Mouse (Mus musculus): ENCODE results near the gene Calr.
A peak's percentile ranks its signal among the peaks of the same experiment; 100 is the strongest.

The Calr gene

DNA sequence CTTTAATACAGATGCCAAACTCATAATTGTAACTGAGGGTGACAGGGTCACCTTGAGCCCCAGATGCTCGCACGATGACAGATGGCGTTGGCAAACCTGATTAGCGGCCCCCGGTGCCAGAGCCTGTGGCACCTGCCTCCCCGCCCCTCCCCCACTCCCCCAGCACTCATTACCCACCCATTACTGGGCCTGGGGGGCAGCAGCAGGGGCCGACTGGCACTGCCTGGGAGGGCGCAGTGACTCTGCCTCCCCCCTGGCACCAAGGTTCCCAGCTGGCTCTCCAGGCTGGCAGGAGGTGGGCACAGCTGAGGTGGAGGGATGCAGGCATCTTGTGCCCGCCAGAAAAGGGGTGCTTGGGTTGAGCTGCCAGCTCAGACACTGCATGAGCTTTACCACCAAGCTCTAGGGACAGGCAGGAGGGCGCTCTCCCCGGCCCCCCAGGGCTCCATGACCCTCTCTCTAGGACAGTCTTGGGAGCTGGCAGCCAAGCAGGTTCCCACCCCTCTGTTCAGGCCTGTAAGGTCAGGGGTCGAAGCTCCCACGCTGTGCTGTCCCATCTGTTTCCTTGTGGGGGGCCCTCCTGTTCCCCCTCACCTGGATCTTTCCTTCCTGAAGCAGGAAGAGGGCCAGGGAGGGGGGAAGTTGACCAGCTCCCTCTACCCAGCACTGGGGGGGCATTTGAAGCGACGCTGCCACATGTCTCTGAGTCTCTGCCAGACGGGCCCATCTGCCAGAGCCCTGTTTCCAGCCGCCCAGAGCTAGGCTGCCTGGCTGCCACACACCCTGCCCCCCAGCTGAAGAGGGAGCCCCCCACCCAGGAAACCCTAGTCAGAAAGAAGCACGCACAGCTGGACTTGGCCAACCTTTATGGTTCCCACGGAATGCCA lies 31.9 kb downstream of the Calr start:
- no peak for DNase-seq

- no peak for DNase-seq
Observed at GRCm38 (mm10) chr8:84814240-84814554, 32.5 kb downstream of the Calr start.

- DNase-seq, result no peak
Observed at GRCm38 (mm10) chr8:84813830-84814229, 32.9 kb downstream of the Calr start.

DNA sequence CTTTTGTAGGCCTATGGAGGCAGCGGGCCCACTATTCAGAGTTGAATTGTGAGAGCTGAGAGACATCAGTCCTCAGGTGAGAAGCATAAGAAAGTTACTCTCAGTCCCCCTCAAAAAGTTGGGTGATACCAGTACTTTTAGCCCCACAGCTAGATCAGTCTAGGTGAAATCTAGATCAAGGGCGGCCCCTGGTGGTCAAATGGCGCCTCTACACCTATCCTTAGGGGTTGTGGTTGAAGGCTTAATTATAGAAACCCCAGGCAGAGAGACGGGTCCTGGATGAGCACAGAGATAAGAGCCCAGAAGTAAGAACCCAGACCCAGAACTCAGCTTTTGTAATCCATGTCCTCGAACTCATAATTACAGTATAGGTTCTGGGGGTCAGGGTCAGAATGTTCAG lies 33.7 kb downstream of the Calr start:
- peak; percentile 80 for DNase-seq

DNA sequence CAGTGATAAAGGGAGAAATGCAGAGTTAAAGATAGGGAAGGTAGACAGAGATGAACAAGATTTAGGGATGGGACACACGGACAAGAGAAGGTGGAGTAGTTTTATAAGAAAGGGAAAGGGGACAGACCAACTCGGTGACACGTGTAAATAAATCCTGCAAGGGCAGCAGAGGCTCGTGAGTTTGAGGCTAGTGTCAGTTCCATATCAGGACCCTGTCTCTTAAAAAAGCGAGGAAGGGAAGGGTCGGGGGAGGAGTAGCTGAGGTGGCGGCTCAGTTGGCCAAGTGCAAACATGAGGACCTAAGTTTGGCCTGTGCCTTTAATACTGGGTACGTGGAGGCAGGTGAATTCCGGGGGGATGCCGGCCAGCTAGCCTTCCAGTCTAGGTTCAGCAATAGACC lies 35.4 kb downstream of the Calr start:
- no peak for DNase-seq

DNA sequence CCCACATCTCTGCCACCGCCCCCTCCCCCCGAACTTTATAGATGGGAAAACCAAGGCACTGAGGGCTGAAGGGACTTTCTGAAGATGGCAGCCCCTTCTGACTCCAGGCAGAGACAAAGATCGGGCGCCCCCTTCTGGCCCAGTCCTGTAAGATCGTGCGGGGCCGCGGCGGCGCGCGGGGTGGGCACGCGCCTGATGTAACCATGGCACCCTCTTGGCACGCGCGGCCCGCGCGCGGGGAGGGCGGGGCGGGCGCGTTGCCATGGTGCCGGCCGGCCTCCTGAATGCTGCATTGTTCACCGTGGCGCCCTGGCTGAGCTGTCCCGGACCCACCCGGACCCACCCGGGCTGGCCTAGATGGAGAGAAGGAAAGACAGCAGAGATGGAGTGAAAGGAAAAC lies 35.8 kb downstream of the Calr start:
- peak; percentile 86 for DNase-seq

DNA sequence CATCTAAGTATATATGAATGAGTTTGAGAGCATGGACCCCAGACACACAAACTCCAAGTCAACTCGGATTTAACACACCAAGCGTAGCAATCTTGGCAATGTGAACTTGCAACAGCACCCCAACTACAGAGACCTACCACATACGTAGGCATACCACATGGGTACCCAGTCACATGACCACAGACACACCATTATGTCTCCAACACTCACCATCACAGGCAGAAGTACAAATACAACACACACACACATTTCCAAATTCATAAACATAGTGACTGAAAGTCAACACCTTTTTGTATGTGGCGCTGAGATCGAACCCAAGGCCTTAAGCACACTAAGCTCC lies 36.8 kb downstream of the Calr start:
- no peak for DNase-seq

- DNase-seq, result no peak
Observed at GRCm38 (mm10) chr8:84809109-84809940, 37.4 kb downstream of the Calr start.

DNA sequence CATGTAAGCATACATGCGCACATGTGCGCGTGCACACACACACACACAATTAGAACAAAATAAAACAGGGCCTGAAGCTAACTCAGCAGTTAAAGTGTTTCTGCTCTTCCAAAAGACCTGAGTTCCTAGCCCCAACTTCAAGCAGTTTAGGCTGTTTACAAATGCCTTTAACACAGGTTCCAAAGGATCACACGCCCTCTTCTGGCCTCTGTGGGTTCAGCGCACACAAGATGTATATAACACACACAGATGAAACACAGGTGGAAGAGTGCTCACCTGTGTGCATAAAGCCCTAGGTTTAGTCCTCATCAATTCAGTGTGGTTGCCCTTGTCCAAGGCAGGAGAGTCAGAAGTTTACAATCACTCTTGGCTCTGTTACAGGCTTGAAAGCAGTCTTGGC lies 40.7 kb downstream of the Calr start:
- DNase-seq, result no peak

DNA sequence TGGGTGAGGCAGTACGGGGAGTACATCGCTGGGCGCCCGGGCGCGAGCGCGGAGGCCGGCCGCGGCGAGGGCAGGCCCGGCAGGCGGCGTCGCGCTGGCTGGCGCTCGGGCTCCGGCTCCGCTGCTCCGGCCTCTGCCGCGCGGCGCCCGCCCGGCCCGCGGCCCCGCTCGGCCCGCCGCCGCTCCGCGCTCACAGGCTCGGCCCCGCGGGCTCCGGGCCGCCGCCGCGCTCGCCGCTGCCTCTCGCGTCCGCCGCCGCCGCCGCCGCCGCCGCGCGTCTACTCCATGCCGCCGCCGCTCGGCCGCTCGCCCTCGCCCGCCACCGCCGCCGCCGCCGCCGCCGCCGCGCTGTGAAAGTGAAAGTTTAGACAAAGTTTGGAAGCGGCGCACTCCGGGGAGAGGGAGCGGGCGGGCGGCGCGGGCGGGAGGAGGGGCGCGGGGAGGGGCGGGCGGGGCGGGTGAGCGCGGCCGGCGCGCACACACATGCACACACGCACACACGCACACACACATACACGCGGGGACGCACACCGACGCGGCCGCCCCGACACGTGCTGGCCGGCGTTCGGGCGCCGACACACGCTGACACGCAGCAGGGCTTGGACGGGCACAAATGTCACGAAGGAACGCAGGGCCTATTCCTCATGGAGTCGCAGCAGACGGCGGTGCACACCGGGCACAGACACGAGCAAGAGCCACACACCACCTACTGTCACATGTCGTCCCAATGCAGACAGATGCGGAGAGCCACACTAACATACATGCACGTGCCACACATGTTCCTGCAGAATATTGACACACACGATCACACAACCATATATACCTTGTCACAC lies 46.5 kb downstream of the Calr start, which contains the start of gene Nfix:
Nfix (minus strand) TSS at position 346 of the 833 bp plus-strand sequence.
- DNase-seq, result peak; percentile 42

DNA sequence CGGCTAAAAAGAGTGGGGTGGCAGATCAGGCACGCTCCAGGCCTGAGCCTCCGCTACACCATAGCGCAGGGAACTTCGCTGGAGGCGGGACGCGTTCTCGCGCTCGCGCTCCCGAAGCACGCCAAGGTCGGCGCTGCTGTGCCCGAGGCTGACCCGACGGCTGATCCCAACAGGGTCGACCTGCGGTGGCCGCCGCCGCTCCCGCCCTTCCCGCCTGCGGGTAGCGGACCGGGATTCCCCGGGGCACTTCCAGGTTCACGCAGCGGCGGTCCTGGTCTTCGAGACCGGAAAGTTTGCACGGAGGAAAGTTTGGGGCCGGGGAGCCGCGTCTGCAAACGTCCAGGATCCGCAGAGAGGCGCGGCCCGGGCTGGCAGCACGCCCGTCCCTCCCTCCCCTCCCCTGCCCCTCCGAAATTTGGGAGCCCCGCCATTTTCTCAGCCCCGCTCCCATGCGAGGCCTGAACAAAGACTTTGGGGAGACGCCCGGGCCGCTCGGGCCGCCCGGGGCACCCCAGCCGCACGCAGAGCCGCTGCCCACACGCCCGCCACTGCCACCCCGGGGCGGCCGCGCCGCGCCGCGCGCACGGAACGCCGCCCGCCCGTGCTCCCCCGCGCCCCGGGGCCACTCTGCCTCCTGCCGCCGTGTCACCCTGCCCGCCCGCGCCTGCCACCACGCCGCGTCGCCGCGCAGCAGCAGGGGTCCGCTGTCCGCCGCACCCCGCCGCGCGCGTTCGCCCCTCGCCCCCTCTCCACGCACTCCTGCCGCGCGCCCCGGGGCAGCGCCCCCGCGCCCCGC lies 47.4 kb downstream of the Calr start:
- DNase-seq, result no peak

DNA sequence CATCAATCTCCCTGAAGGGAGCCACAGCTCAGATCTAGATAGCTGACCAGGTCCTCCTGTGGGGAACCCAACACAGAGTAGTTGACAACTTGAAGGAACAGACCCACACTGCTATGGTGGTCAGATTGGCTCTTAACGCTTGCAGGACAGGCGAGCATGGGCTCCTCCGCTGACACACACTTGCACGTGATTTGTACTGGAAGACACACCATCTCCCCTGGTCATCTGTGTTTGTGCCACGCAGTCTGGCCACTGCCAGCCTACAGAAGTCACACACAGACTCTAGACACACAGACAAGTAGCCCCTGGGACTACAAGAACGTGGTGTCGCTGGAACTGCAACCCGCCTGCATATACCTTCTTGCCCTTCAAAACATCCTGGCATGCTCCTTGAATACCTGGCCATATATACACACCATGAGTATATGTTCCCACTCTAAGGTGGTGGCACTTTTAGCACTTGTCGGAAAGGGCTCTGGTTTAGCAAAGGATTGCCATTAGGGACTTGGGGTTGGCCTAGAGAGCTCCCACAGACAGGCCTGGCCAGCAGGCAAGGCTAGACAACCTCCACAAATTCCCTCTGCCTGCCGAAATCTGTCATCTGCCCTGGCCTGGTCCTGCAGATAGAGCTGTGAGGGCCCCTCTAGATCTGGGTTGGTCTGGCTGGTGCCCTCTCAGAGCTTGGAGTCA lies 48.1 kb downstream of the Calr start:
- DNase-seq, result no peak

- no peak for DNase-seq
Observed at GRCm38 (mm10) chr8:84797971-84798370, 48.8 kb downstream of the Calr start.

DNA sequence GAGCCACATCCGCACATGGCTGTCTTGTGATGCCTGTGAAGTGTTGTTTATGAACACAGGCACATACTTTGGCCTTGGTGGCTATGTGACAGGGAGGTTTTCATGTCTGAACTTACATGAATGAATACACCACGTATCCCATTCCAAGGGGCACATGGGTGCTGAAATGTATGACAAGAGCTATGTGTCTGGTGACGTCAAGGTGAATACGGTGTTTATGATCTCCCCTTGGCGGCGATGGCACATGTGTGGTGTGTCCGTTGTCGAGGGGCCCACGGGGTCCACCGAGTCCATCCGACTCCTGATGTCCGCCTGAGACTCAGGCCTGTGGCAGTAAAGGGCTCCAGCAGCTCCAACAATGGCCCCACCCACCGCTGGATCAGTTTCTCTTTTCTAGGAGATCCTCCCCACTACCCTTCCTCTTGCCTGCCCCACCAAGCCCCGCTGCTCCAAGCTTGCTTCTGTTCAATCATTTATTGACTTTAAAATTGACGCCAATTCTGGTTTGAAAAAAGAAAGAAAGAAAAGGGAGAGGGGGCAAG lies 49.4 kb downstream of the Calr start:
- no peak for DNase-seq

DNA sequence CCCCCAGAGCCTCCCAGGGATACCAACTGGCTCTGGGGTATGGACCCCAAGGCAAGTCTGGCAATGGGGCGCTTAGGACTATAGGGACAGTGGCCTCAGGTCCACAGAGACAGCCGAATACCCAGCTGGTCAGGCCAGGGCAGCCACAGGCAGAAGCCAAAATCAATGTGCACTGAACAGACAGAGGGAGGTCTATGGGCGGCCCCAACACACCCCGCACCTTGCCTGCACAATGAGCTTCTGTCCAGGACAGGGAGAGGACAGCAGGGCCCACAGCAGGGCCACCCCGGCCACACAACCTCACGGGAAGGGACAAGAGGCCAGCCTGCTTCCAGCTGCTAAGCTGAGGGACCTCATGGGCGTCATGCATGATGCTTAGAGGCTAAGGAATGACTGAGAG lies 52.2 kb downstream of the Calr start:
- no peak for DNase-seq

DNA sequence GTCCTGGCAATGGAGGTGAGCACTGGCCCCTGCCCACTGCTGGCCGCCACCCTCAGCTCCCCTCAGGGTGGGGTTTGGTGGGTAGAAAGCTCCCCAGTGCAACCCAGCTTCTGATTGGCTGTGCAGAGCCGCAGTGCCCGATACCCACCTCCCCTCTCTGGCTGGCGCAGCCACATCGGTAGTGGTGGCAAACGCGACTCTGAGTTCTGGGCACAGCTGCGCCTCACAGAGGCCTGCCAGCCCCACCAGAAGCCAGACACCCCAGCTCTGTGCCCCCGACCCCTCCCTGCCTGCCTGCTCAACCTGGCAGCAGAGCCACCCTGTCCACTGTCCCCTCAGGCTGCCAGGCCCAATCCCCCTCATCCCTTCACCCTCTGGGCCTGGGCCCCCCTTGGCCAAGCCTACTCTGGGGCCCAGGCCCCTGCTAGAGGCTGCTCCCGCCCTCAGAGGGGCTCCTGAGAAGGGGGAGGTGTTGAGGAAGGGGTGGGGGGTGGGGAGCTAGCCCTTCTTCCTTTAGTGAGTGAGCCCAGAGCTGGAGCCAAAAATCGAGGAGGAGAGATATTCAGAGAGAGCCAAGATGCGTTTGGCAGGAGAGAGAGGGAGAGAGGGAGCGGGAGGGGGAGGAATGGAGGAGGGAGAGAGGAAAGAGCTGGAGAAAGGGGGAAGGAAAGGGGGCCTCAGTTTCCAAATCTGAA lies 52.8 kb downstream of the Calr start:
- no peak for DNase-seq

GRCm38 (mm10) chr8:84793134-84793533 lies 53.6 kb downstream of the Calr start:
- no peak for DNase-seq

DNA sequence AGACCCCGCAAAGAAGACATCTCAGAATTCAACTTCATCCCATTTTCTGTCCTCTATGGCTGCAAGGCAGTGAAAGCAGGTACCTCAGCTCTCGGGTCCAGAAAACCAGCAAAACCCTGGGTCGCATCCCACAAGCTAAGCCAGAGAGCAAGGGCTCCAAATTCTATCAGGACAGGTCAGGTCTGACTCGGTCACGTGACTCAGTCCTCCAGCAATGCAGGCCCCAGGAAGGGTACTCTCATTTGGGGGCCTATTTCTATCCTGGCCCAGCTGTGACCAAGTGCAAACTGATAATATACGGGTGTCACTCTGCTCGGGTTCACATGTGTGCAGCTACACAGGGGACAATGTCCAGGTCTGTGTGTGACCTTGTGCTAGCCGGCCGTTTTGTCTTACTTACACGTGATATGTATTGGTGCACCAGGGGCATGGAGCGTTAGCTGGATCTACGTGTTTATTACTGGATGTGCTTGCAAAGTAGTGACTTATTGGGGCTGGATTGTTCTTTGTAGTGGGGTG lies 54.2 kb downstream of the Calr start:
- DNase-seq, result no peak

All from thymus, postnatal 25 days (tissue).